Mouse (Mus musculus) midbrain, embryonic 13.5 days (tissue): ENCODE results near the gene Spata19. TPM values are rescaled to one million over a fixed set of nuclear protein-coding genes. Genes with fewer than 3 reads are reported as not detected.

Experiments
- ATAC-seq: fragments of 200-750 bp; cut with Nextera tagmentation; 2 replicates; pipeline ENCODE4 v1.8.0; 2017; ENCODE audit warnings: mild to moderate bottlenecking, moderate TSS enrichment, moderate library complexity
- H3K27ac ChIP-seq: fragments of 300-500 bp; sonication (generic); 2 replicates; pipeline ENCODE4 v1.5.1; 2015; ENCODE audit warnings: inconsistent platforms, mild to moderate bottlenecking, moderate library complexity
- H3K27me3 ChIP-seq: fragments of 300-500 bp; sonication (generic); 2 replicates; pipeline ENCODE4 v1.6.1; 2015; ENCODE audit warnings: mild to moderate bottlenecking, inconsistent platforms
- H3K36me3 ChIP-seq: fragments of 300-500 bp; sonication (generic); 2 replicates; pipeline ENCODE4 v1.6.1; 2015; ENCODE audit warnings: mild to moderate bottlenecking, inconsistent platforms
- H3K4me1 ChIP-seq: fragments of 300-500 bp; sonication (generic); replicated peaks from 2 replicates; pipeline ENCODE4 v1.6.1; 2015; ENCODE audit warnings: inconsistent platforms
- H3K4me2 ChIP-seq: fragments of 300-500 bp; sonication (generic); replicated peaks from 2 replicates; pipeline ENCODE4 v1.6.1; 2015; ENCODE audit warnings: moderate library complexity, mild to moderate bottlenecking, inconsistent platforms
- H3K4me3 ChIP-seq: fragments of 300-500 bp; sonication (generic); replicated peaks from 2 replicates; pipeline ENCODE4 v1.5.1; 2015; ENCODE audit warnings: mild to moderate bottlenecking, inconsistent platforms
- H3K9ac ChIP-seq: fragments of 300-500 bp; sonication (generic); replicated peaks from 2 replicates; pipeline ENCODE4 v1.6.1; 2015; ENCODE audit warnings: mild to moderate bottlenecking, inconsistent platforms
- H3K9me3 ChIP-seq: fragments of 300-500 bp; sonication (generic); 2 replicates; pipeline ENCODE4 v1.6.1; 2016; ENCODE audit warnings: mild to moderate bottlenecking, inconsistent platforms
- WGBS: fragments of 180-500 bp; shearing (Covaris S2); methylation state at CpG from one replicate; pipeline ENCODE4 v1.1.7; 2015; 5-methylcytosine and 5-hydroxymethylcytosine counted together
- polyA plus RNA-seq: library from polyadenylated mRNA; unstranded; fragments of >200 nt; fragmentation: Nextera tagmentation; extraction: Ambion mirVana; gene quantifications from 2 replicates; pipeline ENCODE4 v1.2.1, GENCODE M21; 2015

The Spata19 gene
- 0.35 TPM in 1 of 2 replicates, not detected in the other for polyA plus RNA-seq

DNA sequence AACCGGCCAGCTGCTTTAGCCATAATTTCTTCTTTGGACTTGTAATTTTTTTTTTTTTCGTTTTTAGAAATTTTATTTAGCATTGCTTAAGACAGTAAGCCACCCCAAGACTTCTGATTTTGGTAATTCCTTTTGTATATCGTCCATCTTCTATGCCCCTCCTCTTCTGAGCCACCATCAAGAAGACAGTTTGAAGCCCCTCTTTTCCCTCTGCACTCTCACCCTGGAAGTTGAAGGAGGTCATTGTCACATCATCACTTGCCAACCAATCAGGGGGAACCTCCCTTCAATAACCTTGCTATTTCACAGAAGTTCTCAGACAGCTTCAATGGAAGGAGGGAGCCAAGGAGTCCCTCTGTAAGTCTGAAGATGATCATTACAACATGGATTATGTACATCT, at the start of gene Spata19:
Gene Spata19 (plus strand): TSS at position 301 of the 400 bp plus-strand sequence.
- 83% methylated on average over 3 of the region's 3 CpGs for WGBS
- no peak within 1 kb of the TSS for H3K4me3 ChIP-seq

GRCm38 (mm10) chr9:27353082-27353481, 43.5 kb upstream of the Spata19 start:
- Histone ChIP-seq H3K27me3 (no peaks in the 10 kb centered on the region), H3K9ac (no peak overlapping the region), H3K4me1 (no peaks in the 10 kb centered on the region), H3K27ac (no peak overlapping the region), H3K9me3 (no peaks in the 10 kb centered on the region), H3K36me3 (peaks cover 25% of the 10 kb centered on the region), H3K4me2 (no peak overlapping the region), H3K4me3 (no peak overlapping the region)
- no peak for ATAC-seq
- WGBS = 88% methylated on average over 7 of the region's 7 CpGs

More for the DNA sequence above, at the start of gene Spata19:
- Histone ChIP-seq H3K27ac (no peak within 1 kb of the TSS), H3K9me3 (no peaks in the 10 kb centered on the region), H3K9ac (no peak within 1 kb of the TSS), H3K4me2 (no peak within 1 kb of the TSS), H3K4me1 (no peaks in the 10 kb centered on the region), H3K27me3 (no peaks in the 10 kb centered on the region), H3K36me3 (no peaks in the 10 kb centered on the region)
- no peak for ATAC-seq

GRCm38 (mm10) chr9:27357893-27358292, 38.7 kb upstream of the Spata19 start:
- no peak overlapping the region for H3K4me3 ChIP-seq
- WGBS = 92% methylated on average over 6 of the region's 6 CpGs
- no peak overlapping the region for H3K27ac ChIP-seq
- no peaks in the 10 kb centered on the region for H3K9me3 ChIP-seq
- H3K36me3 ChIP-seq = peaks cover 12% of the 10 kb centered on the region
- no peak for ATAC-seq
- no peak overlapping the region for H3K4me2 ChIP-seq
- H3K27me3 ChIP-seq = no peaks in the 10 kb centered on the region
- no peaks in the 10 kb centered on the region for H3K4me1 ChIP-seq
- no peak overlapping the region for H3K9ac ChIP-seq

GRCm38 (mm10) chr9:27367231-27367630, 29.4 kb upstream of the Spata19 start:
- H3K27ac ChIP-seq = no peak overlapping the region
- H3K36me3 ChIP-seq = no peaks in the 10 kb centered on the region
- no peaks in the 10 kb centered on the region for H3K27me3 ChIP-seq
- no peaks in the 10 kb centered on the region for H3K9me3 ChIP-seq
- ATAC-seq = no peak
- no peak overlapping the region for H3K4me3 ChIP-seq
- no peak overlapping the region for H3K9ac ChIP-seq
- H3K4me1 ChIP-seq = no peaks in the 10 kb centered on the region
- H3K4me2 ChIP-seq = no peak overlapping the region
- 64% methylated on average over 2 of the region's 2 CpGs for WGBS

DNA sequence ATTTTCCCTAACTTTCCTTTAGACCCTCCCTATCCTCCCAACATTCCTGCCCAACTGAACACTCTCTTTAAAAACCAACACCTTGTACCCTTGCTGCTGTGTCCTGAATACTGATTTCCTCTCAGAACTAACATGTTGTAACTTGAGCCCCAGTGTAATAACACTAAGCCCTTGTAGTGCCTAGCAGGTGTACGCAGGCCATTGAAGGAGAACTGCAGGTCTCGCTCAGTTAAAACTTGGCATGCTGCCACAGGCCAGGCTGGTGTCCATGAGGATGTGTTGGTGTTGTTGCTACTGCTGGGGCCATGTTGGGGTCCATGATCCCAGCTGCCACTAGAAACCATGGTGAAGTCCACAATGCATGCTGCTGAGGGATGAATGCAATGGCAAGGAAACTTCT, 27.5 kb upstream of the Spata19 start:
- no peak overlapping the region for H3K4me3 ChIP-seq
- ATAC-seq = no peak
- H3K4me2 ChIP-seq = no peak overlapping the region
- H3K36me3 ChIP-seq = no peaks in the 10 kb centered on the region
- H3K27ac ChIP-seq = no peak overlapping the region
- H3K9ac ChIP-seq = no peak overlapping the region
- no peaks in the 10 kb centered on the region for H3K27me3 ChIP-seq
- no peaks in the 10 kb centered on the region for H3K9me3 ChIP-seq
- no peaks in the 10 kb centered on the region for H3K4me1 ChIP-seq
- WGBS = 78% methylated on average over 2 of the region's 2 CpGs

DNA sequence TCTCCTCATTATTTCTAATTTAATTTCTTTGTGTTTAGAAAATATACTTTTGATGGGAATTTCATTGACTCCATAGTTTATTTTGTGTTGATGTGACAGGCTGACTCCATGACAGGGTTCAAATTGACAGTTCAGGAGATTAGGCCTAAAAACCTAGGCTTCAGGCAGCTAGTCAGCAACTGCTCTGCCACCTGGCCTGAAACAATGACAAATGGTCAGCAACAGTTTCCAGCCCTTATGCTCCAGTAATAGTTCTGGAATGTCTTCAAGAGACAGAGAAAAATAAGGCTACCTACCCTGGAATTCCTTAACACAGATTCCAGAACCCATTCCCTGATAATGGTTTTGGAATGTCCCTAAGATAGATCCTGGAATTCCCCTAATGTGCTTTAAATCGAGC, 20.9 kb upstream of the Spata19 start:
- WGBS = 93% methylated on average over 1 of the region's 1 CpGs
- Histone ChIP-seq H3K9me3 (no peaks in the 10 kb centered on the region), H3K4me2 (no peak overlapping the region), H3K4me1 (no peaks in the 10 kb centered on the region), H3K36me3 (no peaks in the 10 kb centered on the region), H3K9ac (no peak overlapping the region), H3K27ac (no peak overlapping the region), H3K4me3 (no peak overlapping the region), H3K27me3 (no peaks in the 10 kb centered on the region)
- no peak for ATAC-seq

DNA sequence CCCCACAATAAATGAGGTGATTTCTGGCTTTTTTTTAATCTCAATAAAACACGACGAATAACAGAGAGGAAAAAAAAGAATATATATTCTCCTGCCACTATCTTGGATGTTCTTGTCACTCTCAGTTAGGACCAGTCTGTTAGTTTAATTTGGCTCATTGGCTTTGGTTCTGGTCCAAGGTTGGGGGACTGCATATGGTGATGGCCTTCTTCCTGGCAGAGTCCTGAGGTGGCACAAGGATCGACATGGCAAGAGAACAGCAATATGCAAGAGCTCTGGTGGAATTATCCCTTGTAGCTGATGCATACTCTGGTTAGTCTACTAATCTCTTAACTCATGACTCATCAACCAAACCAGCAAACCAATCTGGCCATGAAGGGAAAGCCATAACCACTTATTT, 9.6 kb upstream of the Spata19 start:
- Histone ChIP-seq H3K36me3 (no peaks in the 10 kb centered on the region), H3K4me1 (no peaks in the 10 kb centered on the region), H3K9ac (no peak overlapping the region), H3K4me2 (no peak overlapping the region), H3K27me3 (no peaks in the 10 kb centered on the region), H3K4me3 (no peak overlapping the region), H3K9me3 (no peaks in the 10 kb centered on the region), H3K27ac (no peak overlapping the region)
- 96% methylated on average over 3 of the region's 3 CpGs for WGBS
- no peak for ATAC-seq

- Histone ChIP-seq H3K9me3 (no peaks in the 10 kb centered on the region), H3K36me3 (no peaks in the 10 kb centered on the region), H3K4me2 (no peak overlapping the region), H3K27ac (no peak overlapping the region), H3K27me3 (no peaks in the 10 kb centered on the region), H3K4me3 (no peak overlapping the region), H3K4me1 (no peaks in the 10 kb centered on the region), H3K9ac (no peak overlapping the region)
- no peak for ATAC-seq
- WGBS = 90% methylated on average over 4 of the region's 4 CpGs
Observed at GRCm38 (mm10) chr9:27401169-27401568, 4.6 kb downstream of the Spata19 start.

DNA sequence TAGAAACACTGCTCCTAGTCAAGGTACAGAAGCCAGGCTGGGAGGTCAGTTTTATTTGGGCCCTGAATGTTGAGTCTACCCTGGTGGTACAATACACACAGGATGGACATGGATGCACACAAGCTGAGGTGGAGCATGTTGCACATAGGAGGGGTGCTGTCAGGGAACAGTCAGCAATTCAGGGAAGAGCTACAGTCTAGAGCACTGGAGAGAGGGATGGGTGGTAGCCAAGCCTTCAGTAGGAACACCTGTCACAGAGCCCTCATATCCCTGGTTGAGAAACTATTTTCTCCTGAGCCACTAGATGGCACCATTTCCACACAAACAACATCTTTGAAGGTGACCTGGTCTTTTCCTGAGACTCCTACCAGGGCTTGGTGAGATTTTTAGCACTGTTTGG, 13.1 kb downstream of the Spata19 start:
- H3K36me3 ChIP-seq = no peaks in the 10 kb centered on the region
- no peak overlapping the region for H3K27ac ChIP-seq
- no peak overlapping the region for H3K4me2 ChIP-seq
- peaks cover 5% of the 10 kb centered on the region for H3K4me1 ChIP-seq
- 0 out of 2 replicates have a peak, but pooled peaks cover 4% of the 10 kb centered on the region for H3K27me3 ChIP-seq
- H3K4me3 ChIP-seq = no peak overlapping the region
- ATAC-seq = peak; percentile 59
- H3K9me3 ChIP-seq = no peaks in the 10 kb centered on the region
- H3K9ac ChIP-seq = no peak overlapping the region

GRCm38 (mm10) chr9:27414058-27414460, 17.5 kb downstream of the Spata19 start:
- no peaks in the 10 kb centered on the region for H3K9me3 ChIP-seq
- 1% methylated on average over 11 of the region's 11 CpGs for WGBS
- peak overlapping the region; percentile 21 for H3K4me3 ChIP-seq
- H3K9ac ChIP-seq = 0 out of 2 replicates have a peak overlapping the region, but pooled peaks have one; percentile 16
- H3K4me1 ChIP-seq = peaks cover 5% of the 10 kb centered on the region
- peak overlapping the region; percentile 49 for H3K4me2 ChIP-seq
- no peaks in the 10 kb centered on the region for H3K36me3 ChIP-seq
- peak; percentile 81 for ATAC-seq
- H3K27ac ChIP-seq = no peak overlapping the region
- H3K27me3 ChIP-seq = peaks cover 7% of the 10 kb centered on the region; the same call in 1 of the 2 replicates

GRCm38 (mm10) chr9:27424511-27424910, 27.9 kb downstream of the Spata19 start:
- H3K27me3 ChIP-seq = no peaks in the 10 kb centered on the region
- no peaks in the 10 kb centered on the region for H3K4me1 ChIP-seq
- 81% methylated on average over 4 of the region's 4 CpGs for WGBS
- no peak for ATAC-seq
- no peaks in the 10 kb centered on the region for H3K36me3 ChIP-seq
- H3K4me2 ChIP-seq = no peak overlapping the region
- no peaks in the 10 kb centered on the region for H3K9me3 ChIP-seq
- no peak overlapping the region for H3K4me3 ChIP-seq
- H3K9ac ChIP-seq = no peak overlapping the region
- H3K27ac ChIP-seq = no peak overlapping the region

DNA sequence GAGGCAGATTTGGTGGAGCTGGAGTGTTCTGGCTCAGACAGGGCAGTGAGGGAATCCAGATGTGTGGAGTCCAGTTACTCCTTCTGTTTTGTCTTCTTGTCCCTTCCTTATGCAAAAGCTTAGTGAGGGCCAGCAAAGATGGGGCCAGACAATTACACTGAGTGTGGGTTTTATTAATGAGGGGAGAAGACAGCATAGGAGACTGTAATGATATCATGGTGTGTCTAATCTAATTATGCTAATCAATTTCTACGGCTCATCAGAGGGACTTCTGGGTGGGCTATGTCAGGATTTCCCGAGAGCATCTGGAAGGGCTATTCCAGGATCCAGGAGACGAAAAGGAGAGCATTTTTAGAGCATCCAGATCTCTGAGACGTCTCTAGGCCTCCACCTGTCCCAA, 32.0 kb downstream of the Spata19 start:
- WGBS = 20% methylated on average over 4 of the region's 4 CpGs
- no peak for ATAC-seq

GRCm38 (mm10) chr9:27433301-27433700, 36.7 kb downstream of the Spata19 start:
- peaks cover 22% of the 10 kb centered on the region for H3K4me1 ChIP-seq
- 76% methylated on average over 7 of the region's 7 CpGs for WGBS
- no peak overlapping the region for H3K4me3 ChIP-seq
- no peaks in the 10 kb centered on the region for H3K36me3 ChIP-seq
- H3K9me3 ChIP-seq = no peaks in the 10 kb centered on the region
- H3K9ac ChIP-seq = no peak overlapping the region
- no peak for ATAC-seq
- H3K27me3 ChIP-seq = no peaks in the 10 kb centered on the region
- H3K4me2 ChIP-seq = no peak overlapping the region
- H3K27ac ChIP-seq = no peak overlapping the region

More for the DNA sequence above, 32.0 kb downstream of the Spata19 start:
- no peaks in the 10 kb centered on the region for H3K9me3 ChIP-seq
- H3K27ac ChIP-seq = no peak overlapping the region
- H3K27me3 ChIP-seq = no peaks in the 10 kb centered on the region
- H3K4me1 ChIP-seq = no peaks in the 10 kb centered on the region
- H3K36me3 ChIP-seq = no peaks in the 10 kb centered on the region
- H3K4me3 ChIP-seq = no peak overlapping the region
- no peak overlapping the region for H3K4me2 ChIP-seq
- H3K9ac ChIP-seq = no peak overlapping the region
